ENCODE assay signal across 8 mouse cellular contexts in the genomic region with DNA sequence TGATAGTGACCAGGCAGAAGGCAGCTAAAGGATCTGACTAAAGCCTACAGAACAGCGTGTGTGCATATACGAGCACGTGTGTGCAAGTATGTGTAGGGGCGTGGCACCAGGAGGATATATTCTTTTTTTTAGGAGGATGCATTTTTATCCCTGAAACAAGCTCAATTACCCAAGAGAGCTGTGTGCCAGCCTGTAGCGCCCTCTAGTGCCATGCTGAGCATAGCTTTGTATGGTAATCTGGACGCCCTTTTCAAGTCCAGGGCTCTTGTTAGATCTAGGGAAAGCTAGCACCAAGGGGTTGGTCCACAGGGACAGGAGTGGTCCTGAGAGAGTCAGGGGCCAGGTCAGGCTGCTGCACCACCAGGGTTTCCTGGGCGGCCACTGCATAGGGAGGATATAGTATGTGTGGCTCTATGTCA. TPM values are rescaled to one million over a fixed set of nuclear protein-coding genes. Genes with fewer than 3 reads are reported as not detected.
DNase-seq lines count a peak whose midpoint lies in the region; ATAC-seq and TF ChIP-seq lines count a peak whose summit lies in the region.

No protein-coding gene starts in this region.

- no peak for TF ChIP-seq POLR2A in ES-Bruce4 (IDR thresholded peaks at IDR 0.05; ENCODE audit: insufficient read depth, low read length)

- no peaks in the 10 kb centered on the region for H3K9me3 ChIP-seq in ES-Bruce4 (replicated peaks; ENCODE audit: control insufficient read depth, insufficient read depth, low read length, poor library complexity, severe bottlenecking)
- H3K9me3 ChIP-seq in heart, postnatal 0 days (replicated peaks; ENCODE audit: control insufficient read depth, low read length), result no peaks in the 10 kb centered on the region
- no peaks in the 10 kb centered on the region for H3K9me3 ChIP-seq in lung, embryonic 15.5 days

- H3K4me1 ChIP-seq in ES-Bruce4 (ENCODE audit: control insufficient read depth, insufficient read depth, low read length), result no peaks in the 10 kb centered on the region
- H3K4me1 ChIP-seq in heart, postnatal 0 days (ENCODE audit: control insufficient read depth, insufficient read depth), result no peaks in the 10 kb centered on the region
- no peaks in the 10 kb centered on the region for H3K4me1 ChIP-seq in lung, embryonic 15.5 days

- WGBS in heart, postnatal 0 days, result 19% methylated on average over 7 of the region's 7 CpGs
- WGBS in lung, embryonic 15.5 days, result 15% methylated on average over 7 of the region's 7 CpGs

- peaks cover 4% of the 10 kb centered on the region; the same call in 1 of the 2 replicates for H3K36me3 ChIP-seq in ES-Bruce4 (ENCODE audit: control insufficient read depth, insufficient read depth, low read length, poor library complexity, severe bottlenecking)
- peaks cover 16% of the 10 kb centered on the region; the same call in 1 of the 2 replicates for H3K36me3 ChIP-seq in heart, postnatal 0 days (replicated peaks; ENCODE audit: control insufficient read depth, insufficient read depth, low read length)
- peaks cover 54% of the 10 kb centered on the region for H3K36me3 ChIP-seq in lung, embryonic 15.5 days

- no peak overlapping the region for H3K9ac ChIP-seq in ES-Bruce4 (ENCODE audit: low read depth, poor library complexity, severe bottlenecking)
- H3K9ac ChIP-seq in heart, postnatal 0 days (replicated peaks; ENCODE audit: low read depth, low read length), result no peak overlapping the region
- no peak overlapping the region for H3K9ac ChIP-seq in lung, embryonic 15.5 days

- peak; percentile 60; the same call in 1 of the 2 replicates for ATAC-seq in heart, postnatal 0 days (ENCODE audit: insufficient read depth, low read depth)
- ATAC-seq in lung, embryonic 15.5 days (ENCODE audit: borderline replicate concordance, extremely low read depth, low FRiP score, low TSS enrichment), result peak; percentile 36; the same call in 1 of the 2 replicates
- no peak for ATAC-seq in erythroid progenitor cell, adult 5-6 weeks (replicated peaks; ENCODE audit: low FRiP score, poor library complexity, severe bottlenecking)

- H3K27me3 ChIP-seq in ES-Bruce4 (ENCODE audit: control insufficient read depth, insufficient read depth, low read length, poor library complexity, severe bottlenecking), result no peaks in the 10 kb centered on the region
- no peaks in the 10 kb centered on the region for H3K27me3 ChIP-seq in heart, postnatal 0 days (ENCODE audit: control insufficient read depth, insufficient read depth, low read length)
- H3K27me3 ChIP-seq in lung, embryonic 15.5 days, result no peaks in the 10 kb centered on the region

- DNase-seq in adrenal gland, adult 2 months, result peak; percentile 71
- peak; percentile 81 for DNase-seq in embryo, embryonic 11 days
- DNase-seq in heart, postnatal 0 days (ENCODE audit: low spot score), result peak; percentile 70
- peak; percentile 90 to 91 for DNase-seq in kidney, postnatal 4 days
- DNase-seq in right cerebral cortex, postnatal 10 days (ENCODE audit: low spot score in 2 of 2), result peak; percentile 64 to 76

- peak; percentile 84 for TF ChIP-seq CTCF in ES-Bruce4 (IDR thresholded peaks at IDR 0.05; ENCODE audit: low read depth, low read length)
- TF ChIP-seq CTCF in heart, postnatal 0 days (IDR thresholded peaks at IDR 0.05; ENCODE audit: low read depth), result peak; percentile 91

- H3K4me2 ChIP-seq in heart, postnatal 0 days (ENCODE audit: low read depth, low read length), result no peak overlapping the region
- H3K4me2 ChIP-seq in lung, embryonic 15.5 days, result no peak overlapping the region

- no peak for TF ChIP-seq EP300 in ES-Bruce4 (IDR thresholded peaks at IDR 0.05; ENCODE audit: insufficient read depth, low read depth, low read length)
- TF ChIP-seq EP300 in heart, postnatal 0 days (IDR thresholded peaks at IDR 0.05; ENCODE audit: low read depth), result no peak

- H3K4me3 ChIP-seq in ES-Bruce4 (ENCODE audit: low read depth, low read length), result no peak overlapping the region
- H3K4me3 ChIP-seq in heart, postnatal 0 days (ENCODE audit: low read depth, low read length), result no peak overlapping the region
- H3K4me3 ChIP-seq in lung, embryonic 15.5 days, result no peak overlapping the region

- H3K27ac ChIP-seq in ES-Bruce4 (ENCODE audit: insufficient read depth, low read length), result no peak overlapping the region
- no peak overlapping the region for H3K27ac ChIP-seq in heart, postnatal 0 days (ENCODE audit: low read depth)
- peak overlapping the region; percentile 10; the same call in 1 of the 2 replicates for H3K27ac ChIP-seq in lung, embryonic 15.5 days

RNA-seq across cellular contexts. Expression of a gene that starts 16.4 kb away (rescaled TPM):
- 2.9 and 4.0 TPM in 2 replicates for polyA plus RNA-seq in ES-Bruce4 (2011; ENCODE audit: insufficient read depth, insufficient read length, low read depth, missing spikeins)
- total RNA-seq in adrenal gland, adult 2 months (2021), result 1 to 10 TPM; 2.2 to 3.6 TPM
- polyA plus RNA-seq in adrenal gland, adult 2 months (2012; rRNA removed), result 3.7 and 5.2 TPM in 2 replicates
- 12.5 and 19.8 TPM in 2 replicates for total RNA-seq in heart, postnatal 0 days (2014; rRNA removed; ENCODE audit: low replicate concordance)
- 1.4 and 2.0 TPM in 2 replicates for polyA plus RNA-seq in heart, postnatal 0 days (2015; fragmentation: Nextera tagmentation; extraction: Ambion mirVana)
- 59.1 and 64.7 TPM in 2 replicates for polyA plus RNA-seq in lung, embryonic 15.5 days (2015; fragmentation: Nextera tagmentation; extraction: Ambion mirVana)
- total RNA-seq in erythroid progenitor cell, adult 5-6 weeks (2015; ENCODE audit: low replicate concordance), result not detected in 2 replicates
- not detected in 2 replicates for total RNA-seq in erythroid progenitor cell, adult 5-6 weeks (2017; ENCODE audit: low replicate concordance)

RNA-seq across cellular contexts. Expression of a gene that starts 44.7 kb away (rescaled TPM):
- polyA plus RNA-seq in ES-Bruce4 (2011; ENCODE audit: insufficient read depth, insufficient read length, low read depth, missing spikeins), result 34.2 and 36.7 TPM in 2 replicates
- 100 to 1,000 TPM; 125 to 156 TPM for total RNA-seq in adrenal gland, adult 2 months (2021)
- polyA plus RNA-seq in adrenal gland, adult 2 months (2012; rRNA removed), result 116 and 149 TPM in 2 replicates
- total RNA-seq in heart, postnatal 0 days (2014; rRNA removed; ENCODE audit: low replicate concordance), result 34.0 and 36.9 TPM in 2 replicates
- polyA plus RNA-seq in heart, postnatal 0 days (2015; fragmentation: Nextera tagmentation; extraction: Ambion mirVana), result 63.6 and 68.1 TPM in 2 replicates
- 46.4 and 47.1 TPM in 2 replicates for polyA plus RNA-seq in lung, embryonic 15.5 days (2015; fragmentation: Nextera tagmentation; extraction: Ambion mirVana)
- total RNA-seq in erythroid progenitor cell, adult 5-6 weeks (2015; ENCODE audit: low replicate concordance), result 7.6 and 13.8 TPM in 2 replicates
- 8.3 and 13.4 TPM in 2 replicates for total RNA-seq in erythroid progenitor cell, adult 5-6 weeks (2017; ENCODE audit: low replicate concordance)
